Mouse (Mus musculus): ENCODE data around the gene Hvcn1.

The Hvcn1 gene

DNA sequence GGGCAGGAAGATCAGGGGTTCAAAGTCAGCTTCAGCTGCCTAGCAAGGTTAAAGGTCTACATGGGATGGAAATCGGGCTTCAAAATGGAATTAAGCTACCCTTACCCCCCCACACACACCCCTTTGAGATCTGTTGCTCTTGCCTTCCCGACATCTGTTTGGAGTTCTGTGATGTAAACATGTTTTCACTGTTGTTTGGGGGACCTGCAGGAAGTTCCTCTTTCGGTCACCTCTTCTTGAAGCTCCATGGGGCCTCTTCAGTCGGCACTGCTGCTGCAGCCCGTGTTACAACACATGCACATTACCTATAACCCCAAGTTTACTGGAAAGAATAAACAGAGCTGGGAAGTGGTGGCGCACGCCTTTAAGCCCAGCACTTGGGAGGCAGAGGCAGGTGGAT lies 60.5 kb downstream of the Hvcn1 start:
- DNase-seq (ENCODE audit: low spot score in 2 of 2): no peak

DNA sequence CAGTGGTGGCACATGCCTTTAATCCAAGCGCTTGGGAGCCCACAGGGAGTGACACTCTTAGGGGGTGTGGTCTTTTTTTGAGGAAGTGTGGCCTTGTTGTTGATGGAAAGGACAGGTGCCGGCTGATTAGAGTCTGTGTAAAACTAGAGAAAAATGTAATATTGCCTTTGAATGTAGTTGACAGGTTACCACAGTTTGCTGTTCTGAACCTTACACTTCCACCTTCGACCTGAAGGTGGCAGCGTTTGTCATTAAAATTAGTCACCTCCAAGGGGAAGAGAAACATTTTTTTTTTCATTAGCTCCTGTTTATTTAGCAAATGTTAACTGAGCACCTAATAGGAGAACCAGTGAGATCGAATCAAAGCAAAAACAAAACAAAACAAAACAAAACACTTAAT lies 61.3 kb downstream of the Hvcn1 start:
- DNase-seq (ENCODE audit: low spot score in 2 of 2): peak in 1 of 2 experiments; percentile 39

- no peak for DNase-seq (ENCODE audit: low spot score in 2 of 2)
Observed at GRCm38 (mm10) chr5:122268858-122269604, 62.4 kb downstream of the Hvcn1 start.

DNA sequence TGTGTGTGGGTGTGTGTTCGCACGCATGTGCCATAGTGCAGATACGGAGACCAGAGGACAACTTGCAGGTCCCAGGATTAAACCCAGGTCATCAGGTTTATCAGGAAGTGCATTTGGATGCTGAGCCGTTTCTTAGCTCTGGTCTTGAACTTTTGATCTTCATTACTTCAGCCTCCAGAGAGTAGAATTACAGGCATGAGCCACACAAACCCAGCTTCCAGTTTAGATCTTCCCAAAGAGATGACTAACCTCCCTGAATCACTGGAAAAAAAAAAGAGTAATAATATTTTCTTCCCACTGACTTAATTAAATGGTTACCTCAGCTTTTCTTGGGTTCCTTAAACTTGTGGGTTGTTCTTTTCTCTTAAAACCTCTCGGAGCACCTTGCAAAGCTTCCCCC lies 66.2 kb downstream of the Hvcn1 start:
- no peak for DNase-seq (ENCODE audit: low spot score in 2 of 2)

GRCm38 (mm10) chr5:122274785-122275184 lies 68.2 kb downstream of the Hvcn1 start:
- DNase-seq (ENCODE audit: low spot score in 2 of 2): no peak

DNA sequence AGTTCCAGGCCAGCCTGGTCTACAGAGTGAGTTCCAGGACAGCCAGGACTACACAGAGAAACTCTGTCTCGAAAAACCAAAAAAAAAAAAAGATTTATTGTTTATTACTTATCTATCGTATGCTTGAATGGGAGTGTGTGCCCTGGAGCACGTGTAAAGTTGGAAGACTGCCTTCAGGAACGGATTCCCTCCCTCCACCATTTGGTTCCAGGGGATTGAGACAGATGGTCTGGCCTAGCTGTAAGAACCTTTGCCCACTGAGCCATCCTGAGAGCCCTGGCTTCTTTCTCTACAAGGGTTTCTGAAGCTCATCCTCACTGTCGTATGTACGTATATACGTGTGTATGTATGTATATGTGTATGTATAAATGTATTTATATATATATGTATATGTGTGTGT lies 72.3 kb downstream of the Hvcn1 start:
- no peak for DNase-seq (ENCODE audit: low spot score in 2 of 2)

DNA sequence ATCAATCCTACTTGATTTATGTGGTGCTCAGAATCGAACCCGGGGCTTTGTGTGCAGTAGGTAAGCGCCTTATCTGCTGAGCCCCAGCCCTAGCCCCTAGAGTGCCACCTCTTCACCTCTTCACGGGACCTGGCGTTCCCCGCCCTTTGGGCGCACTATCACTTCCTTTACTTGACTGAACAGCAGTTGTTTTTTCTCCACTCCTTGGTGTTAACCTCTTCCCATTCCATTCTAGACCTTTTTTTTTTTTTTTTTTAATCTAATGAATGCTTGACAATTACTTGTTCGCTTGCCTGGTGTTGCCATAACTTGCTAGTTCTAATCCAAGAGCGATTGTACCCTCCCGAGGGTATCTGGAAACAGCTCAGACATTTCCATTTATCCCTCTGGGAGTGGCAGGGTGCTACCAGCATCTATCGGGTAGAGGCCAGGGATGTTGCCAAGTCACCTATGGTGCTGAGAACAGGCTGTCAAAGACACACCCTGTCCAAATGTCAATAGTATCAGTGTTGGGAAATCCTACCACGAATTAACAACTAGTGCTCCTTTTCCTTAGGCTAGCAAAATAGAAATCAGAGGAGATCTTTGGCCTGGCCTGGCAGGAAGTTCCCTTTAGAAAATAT lies 73.3 kb downstream of the Hvcn1 start:
- no peak for DNase-seq (ENCODE audit: low spot score in 2 of 2)

DNA sequence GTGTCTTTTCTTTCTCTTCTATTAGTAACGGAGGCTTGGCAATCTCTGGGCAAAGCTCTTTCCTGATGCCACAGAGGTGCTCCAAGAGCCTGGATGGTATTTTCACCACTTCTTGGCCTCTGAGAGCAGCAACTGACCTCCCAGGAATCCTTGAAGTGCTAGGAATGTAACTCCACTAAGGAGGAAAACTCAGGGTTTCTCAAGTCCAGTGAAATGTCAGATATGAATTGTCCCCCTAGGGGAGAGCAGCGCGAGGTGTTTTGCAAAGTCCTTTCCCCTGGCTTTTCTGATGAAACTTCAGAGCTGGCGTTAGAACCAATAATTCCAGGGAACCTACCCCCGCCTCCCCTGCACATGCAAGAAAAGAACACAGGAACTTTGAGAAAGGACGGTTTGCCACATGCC lies 73.8 kb downstream of the Hvcn1 start:
- no peak for DNase-seq (ENCODE audit: low spot score in 2 of 2)

- DNase-seq (ENCODE audit: low spot score in 2 of 2): no peak
Observed at GRCm38 (mm10) chr5:122280827-122281462, 74.3 kb downstream of the Hvcn1 start.

- DNase-seq (ENCODE audit: low spot score in 2 of 2): no peak
Observed at GRCm38 (mm10) chr5:122283828-122284182, 77.2 kb downstream of the Hvcn1 start.

- peak; percentile 86 to 88 for DNase-seq (ENCODE audit: low spot score in 2 of 2)
Observed at GRCm38 (mm10) chr5:122284183-122285028, 77.8 kb downstream of the Hvcn1 start, which contains the start of gene Pptc7. Gene Pptc7 (plus strand): TSS chr5:122284365.

DNA sequence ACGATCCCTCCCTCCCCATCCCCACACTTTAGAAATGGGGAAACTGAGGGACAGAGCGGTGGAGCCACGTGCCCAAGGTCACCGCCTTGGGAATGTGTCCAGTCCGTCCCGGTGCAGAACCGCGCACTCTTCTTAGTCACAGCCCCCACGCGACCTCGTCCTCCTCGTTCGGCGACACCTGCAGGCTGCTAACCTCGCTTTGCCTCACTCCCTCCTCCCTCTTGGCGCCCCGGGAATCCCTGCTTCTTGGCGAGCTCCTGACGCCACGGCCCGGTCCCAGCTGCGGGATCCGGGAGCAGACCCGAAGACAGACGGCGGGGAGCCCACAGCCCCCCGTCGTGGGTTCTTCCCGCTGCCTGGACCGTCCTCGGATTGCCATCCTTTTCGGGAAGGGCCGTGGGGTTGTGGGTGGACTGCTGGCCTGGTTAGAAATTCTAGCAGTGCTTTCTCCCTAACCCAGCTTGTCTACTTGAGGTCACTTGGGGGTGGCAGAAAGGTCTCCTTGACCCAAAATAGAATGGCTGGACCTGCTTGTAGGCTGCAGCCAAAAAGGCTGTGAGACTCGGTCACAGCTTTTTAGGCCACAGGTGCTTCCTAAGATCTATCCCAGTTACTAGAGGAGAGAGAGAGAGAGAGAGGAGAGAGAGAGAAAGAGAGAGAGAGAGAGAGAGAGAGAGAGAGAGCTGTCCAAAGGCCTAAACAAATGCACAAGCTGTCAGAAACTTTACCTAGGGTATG lies 78.6 kb downstream of the Hvcn1 start:
- DNase-seq (ENCODE audit: low spot score in 2 of 2): peak in 1 of 2 experiments; percentile 50

DNA sequence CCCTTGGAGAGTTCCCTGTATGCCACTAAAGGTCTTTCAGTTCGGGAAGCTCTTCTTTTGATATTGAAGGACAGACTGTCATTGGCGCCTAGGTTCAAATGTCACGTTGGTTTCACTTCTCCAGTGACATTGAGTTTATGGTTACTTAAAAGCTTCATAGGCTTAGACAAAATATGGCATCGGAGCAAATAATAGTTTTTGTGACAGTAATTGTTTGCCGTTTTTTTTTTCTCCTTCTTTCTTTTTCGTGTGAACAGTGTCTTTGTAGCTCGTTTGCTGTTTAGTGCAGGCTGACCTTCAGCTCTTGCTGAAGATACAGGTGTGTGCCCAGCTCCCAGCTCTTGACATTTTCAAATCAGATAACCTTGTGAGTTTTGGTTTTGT lies 79.2 kb downstream of the Hvcn1 start:
- DNase-seq (ENCODE audit: low spot score in 2 of 2): no peak

DNA sequence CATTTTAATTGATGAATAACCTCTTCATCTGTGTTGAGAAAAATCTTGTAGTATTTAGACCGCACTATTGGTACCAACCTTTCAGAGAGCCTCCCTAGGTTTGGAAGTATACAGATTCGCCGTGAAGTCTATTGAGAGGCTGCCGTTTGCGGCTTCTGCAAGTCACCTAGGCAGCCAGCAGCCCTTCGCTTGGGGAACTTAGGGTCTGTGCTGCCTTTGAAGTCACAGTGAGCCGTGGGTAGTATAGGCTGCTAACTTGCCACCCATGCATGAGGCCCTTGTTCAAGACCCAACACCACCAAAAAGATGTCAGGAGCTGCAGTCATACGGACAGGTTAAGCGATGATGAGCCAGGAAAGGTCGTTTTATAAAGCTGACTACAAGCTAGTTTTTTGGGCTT lies 79.6 kb downstream of the Hvcn1 start:
- no peak for DNase-seq (ENCODE audit: low spot score in 2 of 2)

- DNase-seq (ENCODE audit: low spot score in 2 of 2): no peak
Observed at GRCm38 (mm10) chr5:122287026-122287425, 80.4 kb downstream of the Hvcn1 start.

GRCm38 (mm10) chr5:122288147-122288811 lies 81.7 kb downstream of the Hvcn1 start:
- DNase-seq (ENCODE audit: low spot score in 2 of 2): no peak

- no peak for DNase-seq (ENCODE audit: low spot score in 2 of 2)
Observed at GRCm38 (mm10) chr5:122291149-122291548, 84.5 kb downstream of the Hvcn1 start.

Measured in right cerebral cortex, postnatal 36 days (tissue).